Mouse (Mus musculus) heart, embryonic 10.5 days (tissue): Measurements from ENCODE around the gene Svop. TPM values are rescaled to one million over a fixed set of nuclear protein-coding genes. Genes with fewer than 3 reads are reported as not detected.

ENCODE experiments used
- DNase-seq: peaks from one replicate; pipeline ENCODE4 v3.0.0-alpha.2; 2017; ENCODE audit warnings: low spot score
- H3K27ac ChIP-seq: fragments of 300-500 bp; sonication (generic); 2 replicates; pipeline ENCODE4 v1.5.1; 2016; ENCODE audit warnings: mild to moderate bottlenecking
- H3K27me3 ChIP-seq: fragments of 300-500 bp; sonication (generic); 2 replicates; pipeline ENCODE4 v1.6.1; 2016; ENCODE audit warnings: mild to moderate bottlenecking; ENCODE audit not compliant: poor library complexity, insufficient read depth, severe bottlenecking
- H3K36me3 ChIP-seq: fragments of 300-500 bp; sonication (generic); 2 replicates; pipeline ENCODE4 v1.6.1; 2016; ENCODE audit warnings: mild to moderate bottlenecking, moderate library complexity
- H3K4me1 ChIP-seq: fragments of 300-500 bp; sonication (generic); 2 replicates; pipeline ENCODE4 v1.6.1; 2016; ENCODE audit warnings: mild to moderate bottlenecking
- H3K4me3 ChIP-seq: fragments of 300-500 bp; sonication (generic); 2 replicates; pipeline ENCODE4 v1.5.1; 2016; ENCODE audit warnings: mild to moderate bottlenecking, moderate library complexity
- H3K9me3 ChIP-seq: fragments of 300-500 bp; sonication (generic); 2 replicates; pipeline ENCODE4 v1.6.1; 2016; ENCODE audit warnings: mild to moderate bottlenecking, moderate library complexity
- WGBS: fragments of 180-500 bp; shearing (Covaris S2); methylation state at CpG from one replicate; pipeline ENCODE4 v1.1.7; 2016; 5-methylcytosine and 5-hydroxymethylcytosine counted together
- polyA plus RNA-seq: library from polyadenylated mRNA; unstranded; fragments of >200 nt; fragmentation: Nextera tagmentation; extraction: Ambion mirVana; gene quantifications from 2 replicates; pipeline ENCODE4 v1.2.1, GENCODE M21; 2016

The Svop gene
- polyA plus RNA-seq, 1 experiment from 2014 or later, result 0.23 TPM

GRCm38 (mm10) chr5:114030652-114031051, 60.7 kb downstream of the Svop start:
- Histone ChIP-seq H3K4me3 (no peak overlapping the region), H3K27me3 (peaks cover 27% of the 10 kb centered on the region), H3K9me3 (no peaks in the 10 kb centered on the region), H3K27ac (no peak overlapping the region), H3K36me3 (no peaks in the 10 kb centered on the region), H3K4me1 (0 out of 2 replicates have a peak, but pooled peaks cover 10% of the 10 kb centered on the region)
- no peak for DNase-seq
- 89% methylated on average over 12 of the region's 12 CpGs for WGBS

GRCm38 (mm10) chr5:114028111-114028510, 63.3 kb downstream of the Svop start:
- no peak overlapping the region for H3K27ac ChIP-seq
- WGBS, result 78% methylated on average over 12 of the region's 12 CpGs

DNA sequence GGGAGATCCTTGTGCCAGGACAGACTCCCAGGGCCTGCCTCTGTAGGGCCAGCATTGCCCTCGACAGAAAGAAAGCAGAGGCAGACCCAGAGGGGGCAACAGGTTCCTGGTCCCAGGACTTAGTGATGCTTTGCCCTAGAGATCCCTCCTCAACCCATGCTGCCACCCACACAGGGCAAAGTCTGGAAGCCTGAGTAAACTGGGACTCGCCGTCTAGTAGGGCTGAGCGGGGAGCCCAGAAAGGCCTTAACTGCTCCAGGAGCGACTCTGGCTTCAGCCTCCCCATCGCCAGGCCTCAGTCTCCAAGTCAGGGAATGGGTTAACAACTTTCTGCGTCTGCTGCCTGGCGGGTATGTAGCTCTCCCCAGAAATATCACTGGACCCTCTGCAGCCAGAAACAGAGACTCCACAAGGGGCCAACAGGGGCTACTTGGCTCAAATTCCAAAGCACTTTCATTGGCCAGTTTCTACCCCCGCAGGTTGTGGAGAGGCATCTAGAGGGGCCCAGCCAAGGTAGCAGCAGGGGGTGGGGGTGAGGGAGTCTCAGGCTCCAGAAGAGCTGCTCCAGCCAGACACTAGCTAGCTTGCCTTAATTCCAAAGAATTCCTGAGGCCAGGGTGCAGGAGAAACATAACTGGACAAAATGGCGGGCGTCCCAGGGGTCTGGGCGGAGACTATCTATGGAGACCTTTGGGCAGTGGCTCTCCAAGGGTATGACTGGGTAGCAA, 64.0 kb downstream of the Svop start:
- H3K9me3 ChIP-seq, result no peaks in the 10 kb centered on the region
- peaks cover 18% of the 10 kb centered on the region for H3K27me3 ChIP-seq
- no peak overlapping the region for H3K4me3 ChIP-seq
- DNase-seq, result no peak
- H3K27ac ChIP-seq, result no peak overlapping the region
- no peaks in the 10 kb centered on the region for H3K36me3 ChIP-seq
- 82% methylated on average over 12 of the region's 12 CpGs for WGBS
- peaks cover 15% of the 10 kb centered on the region for H3K4me1 ChIP-seq

More at GRCm38 (mm10) chr5:114028111-114028510, 63.3 kb downstream of the Svop start:
- peaks cover 15% of the 10 kb centered on the region for H3K4me1 ChIP-seq
- H3K9me3 ChIP-seq, result no peaks in the 10 kb centered on the region
- no peaks in the 10 kb centered on the region for H3K36me3 ChIP-seq
- no peak overlapping the region for H3K4me3 ChIP-seq
- peaks cover 18% of the 10 kb centered on the region for H3K27me3 ChIP-seq
- DNase-seq, result no peak

GRCm38 (mm10) chr5:114024885-114025284, 66.5 kb downstream of the Svop start:
- H3K4me1 ChIP-seq, result peaks cover 10% of the 10 kb centered on the region
- H3K27ac ChIP-seq, result no peak overlapping the region
- no peaks in the 10 kb centered on the region for H3K9me3 ChIP-seq
- no peak for DNase-seq
- no peak overlapping the region for H3K4me3 ChIP-seq
- H3K27me3 ChIP-seq, result peaks cover 18% of the 10 kb centered on the region
- 9% methylated on average over 10 of the region's 10 CpGs for WGBS
- no peaks in the 10 kb centered on the region for H3K36me3 ChIP-seq

DNA sequence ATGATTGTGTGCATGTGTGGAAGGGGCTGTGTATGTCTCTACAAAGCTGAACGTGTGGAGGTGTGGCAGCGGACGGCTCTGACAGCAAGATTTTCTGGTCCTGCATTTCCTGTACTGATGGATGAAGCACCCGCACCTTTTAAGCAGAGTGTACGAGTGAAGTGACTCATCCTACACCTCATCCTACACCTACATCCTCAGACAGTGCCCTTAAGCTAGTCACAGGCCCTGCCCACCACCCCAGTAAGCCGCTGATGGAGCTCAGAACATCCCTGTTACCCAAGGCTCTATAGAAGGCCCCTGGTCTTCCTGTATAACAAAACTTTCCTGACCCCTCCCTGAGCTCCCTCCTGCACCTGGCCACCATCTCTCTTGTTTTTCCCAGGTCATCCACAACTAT, 67.0 kb downstream of the Svop start:
- 58% methylated on average over 6 of the region's 6 CpGs for WGBS
- no peaks in the 10 kb centered on the region for H3K9me3 ChIP-seq
- no peaks in the 10 kb centered on the region for H3K36me3 ChIP-seq
- H3K4me1 ChIP-seq, result peaks cover 10% of the 10 kb centered on the region
- DNase-seq, result no peak
- no peak overlapping the region for H3K27ac ChIP-seq
- H3K27me3 ChIP-seq, result peaks cover 17% of the 10 kb centered on the region
- no peak overlapping the region for H3K4me3 ChIP-seq

GRCm38 (mm10) chr5:114015121-114015520, 76.2 kb downstream of the Svop start:
- no peaks in the 10 kb centered on the region for H3K36me3 ChIP-seq
- WGBS, result 63% methylated on average over 7 of the region's 7 CpGs
- no peak overlapping the region for H3K27ac ChIP-seq
- no peak for DNase-seq
- H3K27me3 ChIP-seq, result peaks cover 9% of the 10 kb centered on the region; the same call in 1 of the 2 replicates
- H3K9me3 ChIP-seq, result no peaks in the 10 kb centered on the region
- no peak overlapping the region for H3K4me3 ChIP-seq
- H3K4me1 ChIP-seq, result no peaks in the 10 kb centered on the region

DNA sequence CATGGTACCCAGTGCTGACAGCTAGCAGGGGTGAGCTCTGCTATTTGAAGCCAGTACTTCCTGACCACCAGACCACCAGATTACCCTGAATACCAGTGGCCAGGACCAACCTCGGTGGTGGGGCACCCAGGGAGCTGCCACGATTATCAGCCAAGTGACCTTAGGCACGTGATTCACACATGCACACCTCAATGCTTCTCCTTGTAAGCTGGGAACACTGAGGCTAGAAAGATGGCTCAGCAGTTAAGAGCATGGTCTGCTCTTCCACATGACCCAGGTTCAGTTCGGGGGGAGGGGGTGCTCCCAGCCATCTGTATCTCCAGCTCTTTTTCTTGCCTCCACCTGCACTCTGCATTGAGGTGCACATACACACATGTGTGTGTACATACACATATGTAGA, 82.3 kb downstream of the Svop start:
- WGBS, result 54% methylated on average over 4 of the region's 4 CpGs
- Histone ChIP-seq H3K36me3 (no peaks in the 10 kb centered on the region), H3K27me3 (no peaks in the 10 kb centered on the region), H3K4me1 (peaks cover 4% of the 10 kb centered on the region; the same call in 1 of the 2 replicates), H3K4me3 (no peak overlapping the region), H3K27ac (no peak overlapping the region), H3K9me3 (no peaks in the 10 kb centered on the region)
- DNase-seq, result no peak

GRCm38 (mm10) chr5:114007753-114008453, 83.5 kb downstream of the Svop start:
- H3K27me3 ChIP-seq, result no peaks in the 10 kb centered on the region
- H3K36me3 ChIP-seq, result no peaks in the 10 kb centered on the region
- 81% methylated on average over 12 of the region's 12 CpGs for WGBS
- H3K9me3 ChIP-seq, result no peaks in the 10 kb centered on the region
- no peak overlapping the region for H3K4me3 ChIP-seq
- no peak overlapping the region for H3K27ac ChIP-seq
- peaks cover 9% of the 10 kb centered on the region for H3K4me1 ChIP-seq
- DNase-seq, result no peak

GRCm38 (mm10) chr5:114006974-114007373, 84.4 kb downstream of the Svop start:
- Histone ChIP-seq H3K27me3 (no peaks in the 10 kb centered on the region), H3K4me1 (peaks cover 9% of the 10 kb centered on the region), H3K36me3 (no peaks in the 10 kb centered on the region), H3K27ac (no peak overlapping the region), H3K9me3 (no peaks in the 10 kb centered on the region), H3K4me3 (no peak overlapping the region)
- no peak for DNase-seq
- 72% methylated on average over 4 of the region's 4 CpGs for WGBS

DNA sequence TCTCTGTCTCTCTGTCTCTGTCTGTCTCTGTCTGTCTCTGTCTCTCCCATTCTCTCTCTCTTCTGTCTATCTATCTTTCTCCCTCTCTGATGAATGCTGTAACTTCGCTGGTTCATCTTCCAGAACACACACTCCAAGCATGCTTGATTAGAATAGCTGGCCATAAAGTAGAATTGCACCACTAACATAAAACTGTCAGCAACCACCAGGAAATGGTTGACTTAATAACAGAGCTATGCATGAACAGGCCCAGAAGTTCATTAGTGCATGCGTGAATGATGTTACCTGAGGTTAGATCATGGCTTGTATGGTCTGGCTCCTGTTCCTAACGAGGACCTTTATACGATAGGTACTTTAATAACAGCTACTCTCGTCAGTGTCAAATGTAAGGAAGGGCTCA, 86.3 kb downstream of the Svop start:
- Histone ChIP-seq H3K27ac (no peak overlapping the region), H3K4me1 (peaks cover 9% of the 10 kb centered on the region), H3K27me3 (no peaks in the 10 kb centered on the region), H3K36me3 (no peaks in the 10 kb centered on the region), H3K9me3 (no peaks in the 10 kb centered on the region), H3K4me3 (no peak overlapping the region)
- WGBS, result 83% methylated on average over 5 of the region's 5 CpGs
- no peak for DNase-seq

- Histone ChIP-seq H3K9me3 (no peaks in the 10 kb centered on the region), H3K4me1 (peaks cover 5% of the 10 kb centered on the region), H3K27me3 (no peaks in the 10 kb centered on the region), H3K36me3 (no peaks in the 10 kb centered on the region), H3K27ac (no peak overlapping the region), H3K4me3 (no peak overlapping the region)
- WGBS, result 86% methylated on average over 11 of the region's 11 CpGs
- DNase-seq, result no peak
Measured at GRCm38 (mm10) chr5:114004573-114004972, 86.8 kb downstream of the Svop start.

GRCm38 (mm10) chr5:114003542-114003941, 87.8 kb downstream of the Svop start, which contains the start of gene Dao:
Gene Dao, plus strand, starts transcription at chr5:114003703.
- H3K9me3 ChIP-seq, result no peaks in the 10 kb centered on the region
- no peaks in the 10 kb centered on the region for H3K36me3 ChIP-seq
- WGBS, result 55% methylated on average over 5 of the region's 5 CpGs
- 0 out of 2 replicates have a peak within 1 kb of the TSS, but pooled peaks have one; percentile 32 for H3K27ac ChIP-seq
- H3K4me3 ChIP-seq, result no peak within 1 kb of the TSS
- no peaks in the 10 kb centered on the region for H3K27me3 ChIP-seq
- H3K4me1 ChIP-seq, result peaks cover 5% of the 10 kb centered on the region
- DNase-seq, result no peak

- Histone ChIP-seq H3K36me3 (no peaks in the 10 kb centered on the region), H3K9me3 (no peaks in the 10 kb centered on the region), H3K4me1 (peaks cover 14% of the 10 kb centered on the region), H3K27me3 (no peaks in the 10 kb centered on the region), H3K4me3 (no peak overlapping the region), H3K27ac (no peak overlapping the region)
- 57% methylated on average over 5 of the region's 5 CpGs for WGBS
- peak; percentile 71 for DNase-seq
Measured at GRCm38 (mm10) chr5:113999382-113999781, 92.0 kb downstream of the Svop start.
